Mouse (Mus musculus): ENCODE measurements around the gene Rbfox3. TPM values are rescaled to one million over a fixed set of nuclear protein-coding genes. Genes with fewer than 3 reads are reported as not detected.

Gene Rbfox3
- polyA plus RNA-seq, 1 experiment from 2014 or later, result 1.1 TPM

Small RNA genes within 50 kb of the gene (microRNA-seq; reads per million reads assigned to microRNA genes)
- not detected for gene Gm25040 (ENCODE audit: borderline number of aligned reads)

Other genes starting within 250 kb of the Rbfox3 start
- not detected in 2 replicates for gene Enpp7, start 76.6 kb upstream of the Rbfox3 start, polyA plus RNA-seq (2014; fragmentation: Nextera tagmentation; extraction: Ambion mirVana)
- 22.1 and 22.2 TPM in 2 replicates for gene Cbx2, start 111.4 kb upstream of the Rbfox3 start, polyA plus RNA-seq (2014; fragmentation: Nextera tagmentation; extraction: Ambion mirVana)
- gene Cbx8, start 129.4 kb upstream of the Rbfox3 start, polyA plus RNA-seq (2014; fragmentation: Nextera tagmentation; extraction: Ambion mirVana), result 6.5 and 7.1 TPM in 2 replicates
- gene Cbx4, start 174.6 kb upstream of the Rbfox3 start, polyA plus RNA-seq (2014; fragmentation: Nextera tagmentation; extraction: Ambion mirVana), result 5.1 TPM in 2 replicates

Data from liver, embryonic 11.5 days (tissue).